Mouse (Mus musculus): ENCODE results near the gene Ctnnb1. TPM values are rescaled to one million over a fixed set of nuclear protein-coding genes. Genes with fewer than 3 reads are reported as not detected.

Gene Ctnnb1
- polyA plus RNA-seq, 1 experiment from 2014 or later = 698 TPM

- Histone ChIP-seq H3K4me1 (peaks cover 17% of the 10 kb centered on the region), H3K27me3 (ENCODE audit: low read depth, poor library complexity, severe bottlenecking) (no peaks in the 10 kb centered on the region), H3K9me3 (replicated peaks) (no peaks in the 10 kb centered on the region), H3K27ac (no peak overlapping the region), H3K36me3 (no peaks in the 10 kb centered on the region), H3K4me3 (no peak overlapping the region)
- DNase-seq (ENCODE audit: low spot score) = no peak
- 86% methylated on average over 11 of the region's 11 CpGs for WGBS
These were observed 69.7 kb downstream of the Ctnnb1 start for GRCm38 (mm10) chr9:120998696-120999095.

- no peaks in the 10 kb centered on the region for H3K36me3 ChIP-seq
- peaks cover 13% of the 10 kb centered on the region for H3K4me1 ChIP-seq
- WGBS = 82% methylated on average over 7 of the region's 7 CpGs
- H3K27me3 ChIP-seq (ENCODE audit: low read depth, poor library complexity, severe bottlenecking) = no peaks in the 10 kb centered on the region
- H3K9me3 ChIP-seq (replicated peaks) = no peaks in the 10 kb centered on the region
- no peak overlapping the region for H3K27ac ChIP-seq
- DNase-seq (ENCODE audit: low spot score) = no peak
- H3K4me3 ChIP-seq = no peak overlapping the region
These were observed 71.8 kb downstream of the Ctnnb1 start for GRCm38 (mm10) chr9:121000641-121001320.

GRCm38 (mm10) chr9:121001681-121002540, 72.9 kb downstream of the Ctnnb1 start:
- no peaks in the 10 kb centered on the region for H3K36me3 ChIP-seq

GRCm38 (mm10) chr9:121005961-121006360, 76.9 kb downstream of the Ctnnb1 start:
- WGBS = 85% methylated on average over 7 of the region's 7 CpGs
- Histone ChIP-seq H3K36me3 (no peaks in the 10 kb centered on the region), H3K27ac (no peak overlapping the region), H3K9me3 (replicated peaks) (no peaks in the 10 kb centered on the region), H3K4me3 (no peak overlapping the region), H3K27me3 (ENCODE audit: low read depth, poor library complexity, severe bottlenecking) (no peaks in the 10 kb centered on the region), H3K4me1 (peaks cover 20% of the 10 kb centered on the region)
- DNase-seq (ENCODE audit: low spot score) = no peak

More at GRCm38 (mm10) chr9:121001681-121002540, 72.9 kb downstream of the Ctnnb1 start:
- DNase-seq (ENCODE audit: low spot score) = no peak
- Histone ChIP-seq H3K4me1 (peaks cover 13% of the 10 kb centered on the region), H3K9me3 (replicated peaks) (no peaks in the 10 kb centered on the region), H3K4me3 (no peak overlapping the region), H3K27me3 (ENCODE audit: low read depth, poor library complexity, severe bottlenecking) (no peaks in the 10 kb centered on the region), H3K27ac (no peak overlapping the region)
- 64% methylated on average over 15 of the region's 15 CpGs for WGBS

Small RNAs within 50 kb of the gene (microRNA-seq; reads per million reads assigned to microRNA genes)
- not detected for gene Mir7090

Data from limb, embryonic 10.5 days (tissue).